20 mouse cellular contexts compared by ENCODE assay signal in the genomic region with DNA sequence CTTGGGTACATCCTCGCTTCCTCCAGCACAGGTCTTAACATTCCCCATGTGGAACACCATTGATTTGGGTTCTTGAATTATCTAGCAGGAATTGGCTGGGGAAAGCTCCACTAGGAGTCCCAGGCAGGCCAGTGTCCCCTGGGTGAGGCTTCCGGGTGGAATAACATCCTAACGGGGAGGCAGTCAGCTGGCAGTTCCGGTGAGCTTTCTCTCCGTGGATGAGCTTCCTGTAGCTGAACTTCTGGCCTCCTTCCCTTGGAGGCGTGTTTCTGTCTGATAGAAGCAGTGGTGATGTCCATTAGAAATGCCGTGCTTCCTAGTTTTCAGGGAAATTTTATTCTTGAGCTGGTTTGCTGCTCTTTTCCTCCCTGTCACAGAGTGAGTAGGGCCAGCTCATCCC. TPM values are rescaled to one million over a fixed set of nuclear protein-coding genes. Genes with fewer than 3 reads are reported as not detected.
DNase-seq lines count a peak whose midpoint lies in the region; ATAC-seq and TF ChIP-seq lines count a peak whose summit lies in the region.
"Had no signal": no experiment of that assay in that cellular context is flagged by ENCODE, and none has a peak within 500 bp of the region (broad histone marks: within the 10 kb centered on the region; RNA-seq: fewer than 3 reads in every experiment).

No protein-coding gene starts in this region.

- ATAC-seq in heart, embryonic 11.5 days (replicated peaks; ENCODE audit: insufficient number of reproducible peaks, low FRiP score, low TSS enrichment): no peak
- ATAC-seq in liver, postnatal 0 days: no peak
- no peak for ATAC-seq in midbrain, embryonic 14.5 days (ENCODE audit: low FRiP score, low TSS enrichment)
- ATAC-seq: midbrain, embryonic 15.5 days had no signal

- WGBS in heart, embryonic 10.5 days: 83% methylated on average over 7 of the region's 7 CpGs
- WGBS in heart, embryonic 11.5 days (ENCODE audit: insufficient replicate concordance): 83% methylated on average over 7 of the region's 7 CpGs
- 83% methylated on average over 7 of the region's 7 CpGs for WGBS in liver, postnatal 0 days (ENCODE audit: insufficient replicate concordance)
- 92% methylated on average over 7 of the region's 7 CpGs for WGBS in midbrain, embryonic 14.5 days
- WGBS in midbrain, embryonic 10.5 days: 80% methylated on average over 7 of the region's 7 CpGs

- H3K27ac ChIP-seq in heart, embryonic 10.5 days: no peak overlapping the region
- H3K27ac ChIP-seq in heart, embryonic 11.5 days (ENCODE audit: low read depth, low read length): no peak overlapping the region
- 0 out of 2 replicates have a peak overlapping the region, but pooled peaks have one; percentile 24 for H3K27ac ChIP-seq in liver, postnatal 0 days (ENCODE audit: low read depth)
- no peak overlapping the region for H3K27ac ChIP-seq in midbrain, embryonic 14.5 days (replicated peaks; ENCODE audit: low read depth, low read length)
- H3K27ac ChIP-seq in midbrain, embryonic 10.5 days (replicated peaks): no peak overlapping the region
- H3K27ac ChIP-seq: heart, embryonic 15.5 days; hindbrain, embryonic 13.5 days; midbrain, embryonic 15.5 days had no signal

- no peak overlapping the region for H3K9ac ChIP-seq in heart, embryonic 11.5 days (ENCODE audit: low read depth, low read length)
- H3K9ac ChIP-seq in liver, postnatal 0 days (replicated peaks): no peak overlapping the region
- H3K9ac ChIP-seq in midbrain, embryonic 14.5 days (replicated peaks; ENCODE audit: low read length): no peak overlapping the region
- H3K9ac ChIP-seq: heart, embryonic 15.5 days; hindbrain, embryonic 13.5 days; midbrain, embryonic 15.5 days had no signal

- TF ChIP-seq CTCF in liver, postnatal 0 days (IDR thresholded peaks at IDR 0.05; ENCODE audit: low read depth): no peak

- H3K36me3 ChIP-seq in heart, embryonic 10.5 days: peaks cover 74% of the 10 kb centered on the region
- H3K36me3 ChIP-seq in heart, embryonic 11.5 days (ENCODE audit: control insufficient read depth, insufficient read depth, low read length): peaks cover 20% of the 10 kb centered on the region
- peaks cover 18% of the 10 kb centered on the region; the same call in 1 of the 2 replicates for H3K36me3 ChIP-seq in liver, postnatal 0 days (replicated peaks; ENCODE audit: insufficient read depth, low read length)
- H3K36me3 ChIP-seq in midbrain, embryonic 14.5 days (ENCODE audit: control insufficient read depth, insufficient read depth, low read length): peaks cover 44% of the 10 kb centered on the region
- peaks cover 86% of the 10 kb centered on the region for H3K36me3 ChIP-seq in midbrain, embryonic 10.5 days

- H3K4me3 ChIP-seq in heart, embryonic 10.5 days: no peak overlapping the region
- H3K4me3 ChIP-seq in heart, embryonic 11.5 days (ENCODE audit: low read depth, low read length): no peak overlapping the region
- no peak overlapping the region for H3K4me3 ChIP-seq in liver, postnatal 0 days (ENCODE audit: low read depth, low read length)
- no peak overlapping the region for H3K4me3 ChIP-seq in midbrain, embryonic 14.5 days (replicated peaks; ENCODE audit: low read depth, low read length)
- H3K4me3 ChIP-seq in midbrain, embryonic 10.5 days: no peak overlapping the region
- H3K4me3 ChIP-seq: heart, embryonic 15.5 days; hindbrain, embryonic 13.5 days; midbrain, embryonic 15.5 days had no signal

- H3K27me3 ChIP-seq in heart, embryonic 10.5 days (ENCODE audit: insufficient read depth, poor library complexity, severe bottlenecking): no peaks in the 10 kb centered on the region
- H3K27me3 ChIP-seq in heart, embryonic 11.5 days (ENCODE audit: control insufficient read depth, insufficient read depth, low read length): no peaks in the 10 kb centered on the region
- H3K27me3 ChIP-seq in liver, postnatal 0 days (ENCODE audit: insufficient read depth, low read length): no peaks in the 10 kb centered on the region
- no peaks in the 10 kb centered on the region for H3K27me3 ChIP-seq in midbrain, embryonic 14.5 days (ENCODE audit: control insufficient read depth, insufficient read depth, low read length)
- no peaks in the 10 kb centered on the region for H3K27me3 ChIP-seq in midbrain, embryonic 10.5 days (ENCODE audit: low read depth, poor library complexity, severe bottlenecking)
- H3K27me3 ChIP-seq: heart, embryonic 15.5 days; hindbrain, embryonic 13.5 days; midbrain, embryonic 15.5 days had no signal

- H3K4me2 ChIP-seq in heart, embryonic 11.5 days: no peak overlapping the region
- no peak overlapping the region for H3K4me2 ChIP-seq in liver, postnatal 0 days (ENCODE audit: low read depth, low read length)
- H3K4me2 ChIP-seq in midbrain, embryonic 14.5 days (ENCODE audit: low read length): no peak overlapping the region
- H3K4me2 ChIP-seq: heart, embryonic 15.5 days; hindbrain, embryonic 13.5 days; midbrain, embryonic 15.5 days had no signal

- H3K4me1 ChIP-seq in heart, embryonic 10.5 days: no peaks in the 10 kb centered on the region
- no peaks in the 10 kb centered on the region for H3K4me1 ChIP-seq in heart, embryonic 11.5 days (ENCODE audit: control insufficient read depth, insufficient read depth, low read length)
- peaks cover 17% of the 10 kb centered on the region for H3K4me1 ChIP-seq in liver, postnatal 0 days (ENCODE audit: insufficient read depth)
- H3K4me1 ChIP-seq in midbrain, embryonic 14.5 days (ENCODE audit: control insufficient read depth, insufficient read depth, low read length): no peaks in the 10 kb centered on the region
- no peaks in the 10 kb centered on the region for H3K4me1 ChIP-seq in midbrain, embryonic 10.5 days
- H3K4me1 ChIP-seq: heart, embryonic 15.5 days; hindbrain, embryonic 13.5 days; midbrain, embryonic 15.5 days had no signal

- H3K9me3 ChIP-seq in heart, embryonic 10.5 days: no peaks in the 10 kb centered on the region
- no peaks in the 10 kb centered on the region for H3K9me3 ChIP-seq in heart, embryonic 11.5 days (replicated peaks; ENCODE audit: control insufficient read depth, low read length)
- no peaks in the 10 kb centered on the region for H3K9me3 ChIP-seq in liver, postnatal 0 days (ENCODE audit: low read length)
- H3K9me3 ChIP-seq in midbrain, embryonic 14.5 days (ENCODE audit: control insufficient read depth, low read length): no peaks in the 10 kb centered on the region
- H3K9me3 ChIP-seq in midbrain, embryonic 10.5 days (replicated peaks): no peaks in the 10 kb centered on the region
- H3K9me3 ChIP-seq: heart, embryonic 15.5 days; hindbrain, embryonic 13.5 days; midbrain, embryonic 15.5 days had no signal

- no peak for TF ChIP-seq EP300 in liver, postnatal 0 days (IDR thresholded peaks at IDR 0.05; ENCODE audit: low read depth)

- peak; percentile 45 for DNase-seq in heart, embryonic 10.5 days (ENCODE audit: low spot score)
- no peak for DNase-seq in liver, postnatal 0 days
- DNase-seq in liver: no peak
- peak; percentile 31 for DNase-seq in heart, postnatal 4 days
- peak; percentile 49 to 60 for DNase-seq in kidney, postnatal 36 days
- no peak for DNase-seq in midbrain, embryonic 14.5 days
- no peak for DNase-seq in midbrain, embryonic 10.5 days (ENCODE audit: low spot score)
- DNase-seq: cerebellum, adult 9-10 months; right cerebral cortex, postnatal 4 days; thymus, postnatal 25 days had no signal

RNA-seq across cellular contexts. Expression of a gene that starts 17.6 kb away (rescaled TPM):
- 101 and 102 TPM in 2 replicates for polyA plus RNA-seq in heart, embryonic 10.5 days (2016; fragmentation: Nextera tagmentation; extraction: Ambion mirVana)
- 87.5 and 89.1 TPM in 2 replicates for polyA plus RNA-seq in heart, embryonic 11.5 days (2014; fragmentation: Nextera tagmentation; extraction: Ambion mirVana)
- polyA plus RNA-seq in liver, postnatal 0 days (2015; fragmentation: Nextera tagmentation; extraction: Ambion mirVana): 54.6 and 58.9 TPM in 2 replicates
- total RNA-seq in heart, postnatal 4 days (2021): 10 to 100 TPM; 57.1 to 59.1 TPM
- 27.7 and 29.7 TPM in 2 replicates for polyA plus RNA-seq in midbrain, embryonic 14.5 days (2014; fragmentation: Nextera tagmentation; extraction: Ambion mirVana)
- polyA plus RNA-seq in midbrain, embryonic 10.5 days (2016; fragmentation: Nextera tagmentation; extraction: Ambion mirVana): 79.9 and 103 TPM in 2 replicates

RNA-seq across cellular contexts. Expression of a gene that starts 17.7 kb away (rescaled TPM):
- polyA plus RNA-seq in heart, embryonic 10.5 days (2016; fragmentation: Nextera tagmentation; extraction: Ambion mirVana): 619 and 675 TPM in 2 replicates
- polyA plus RNA-seq in heart, embryonic 11.5 days (2014; fragmentation: Nextera tagmentation; extraction: Ambion mirVana): 723 and 731 TPM in 2 replicates
- 176 and 193 TPM in 2 replicates for polyA plus RNA-seq in liver, postnatal 0 days (2015; fragmentation: Nextera tagmentation; extraction: Ambion mirVana)
- 100 to 1,000 TPM; 229 to 235 TPM for total RNA-seq in heart, postnatal 4 days (2021)
- polyA plus RNA-seq in midbrain, embryonic 14.5 days (2014; fragmentation: Nextera tagmentation; extraction: Ambion mirVana): 126 and 132 TPM in 2 replicates
- 277 and 355 TPM in 2 replicates for polyA plus RNA-seq in midbrain, embryonic 10.5 days (2016; fragmentation: Nextera tagmentation; extraction: Ambion mirVana)

RNA-seq across cellular contexts. Expression of a gene that starts 42.0 kb away (rescaled TPM):
- polyA plus RNA-seq in heart, embryonic 10.5 days (2016; fragmentation: Nextera tagmentation; extraction: Ambion mirVana): not detected in 2 replicates
- not detected in 2 replicates for polyA plus RNA-seq in heart, embryonic 11.5 days (2014; fragmentation: Nextera tagmentation; extraction: Ambion mirVana)
- not detected in 2 replicates for polyA plus RNA-seq in liver, postnatal 0 days (2015; fragmentation: Nextera tagmentation; extraction: Ambion mirVana)
- not detected for total RNA-seq in heart, postnatal 4 days (2021)
- not detected in 2 replicates for polyA plus RNA-seq in midbrain, embryonic 14.5 days (2014; fragmentation: Nextera tagmentation; extraction: Ambion mirVana)
- polyA plus RNA-seq in midbrain, embryonic 10.5 days (2016; fragmentation: Nextera tagmentation; extraction: Ambion mirVana): 0.10 TPM in 1 of 2 replicates, not detected in the other
- total RNA-seq: adrenal gland, postnatal 36 days; gastrocnemius, adult 8-10 months; layer of hippocampus, adult 8-10 months; left cerebral cortex, adult 18-20 months; MEL had no signal
- polyA plus RNA-seq: heart, embryonic 15.5 days; hindbrain, embryonic 13.5 days; midbrain, embryonic 15.5 days; testis, adult 2 months had no signal

RNA-seq across cellular contexts. Expression of a gene that starts 48.1 kb away (rescaled TPM):
- 5.4 and 5.9 TPM in 2 replicates for polyA plus RNA-seq in heart, embryonic 10.5 days (2016; fragmentation: Nextera tagmentation; extraction: Ambion mirVana)
- 6.5 and 7.6 TPM in 2 replicates for polyA plus RNA-seq in heart, embryonic 11.5 days (2014; fragmentation: Nextera tagmentation; extraction: Ambion mirVana)
- polyA plus RNA-seq in liver, postnatal 0 days (2015; fragmentation: Nextera tagmentation; extraction: Ambion mirVana): 2.2 TPM in 2 replicates
- 1 to 10 TPM; 5.9 to 6.1 TPM for total RNA-seq in heart, postnatal 4 days (2021)
- 14.4 and 16.9 TPM in 2 replicates for polyA plus RNA-seq in midbrain, embryonic 14.5 days (2014; fragmentation: Nextera tagmentation; extraction: Ambion mirVana)
- polyA plus RNA-seq in midbrain, embryonic 10.5 days (2016; fragmentation: Nextera tagmentation; extraction: Ambion mirVana): 8.8 and 10.6 TPM in 2 replicates

Comparison
In these comparisons a context has a peak if more than half of its experiments do, and no peak if none do; other contexts are left out.
1. DNase-seq: peak in heart, embryonic 10.5 days (single experiment), heart, postnatal 4 days (single experiment) and kidney, postnatal 36 days (2 of 2); none in liver, postnatal 0 days (single experiment), liver (single experiment), midbrain, embryonic 14.5 days (single experiment) and midbrain, embryonic 10.5 days (single experiment).